Mouse (Mus musculus) hindbrain, postnatal 0 days (tissue): ENCODE data around the gene Cyp2d22. TPM values are rescaled to one million over a fixed set of nuclear protein-coding genes. Genes with fewer than 3 reads are reported as not detected.

ENCODE experiments used
- ATAC-seq: fragments of 200-750 bp; cut with Nextera tagmentation; 2 replicates; pipeline ENCODE4 v1.8.0; 2017; ENCODE audit warnings: mild to moderate bottlenecking, moderate TSS enrichment, moderate library complexity
- DNase-seq: peaks from one replicate; pipeline ENCODE4 v3.0.0-alpha.2; 2015; ENCODE audit warnings: low spot score
- H3K27ac ChIP-seq: fragments of 300-500 bp; sonication (generic); 2 replicates; pipeline ENCODE4 v1.5.1; 2014; ENCODE audit warnings: mild to moderate bottlenecking
- H3K27me3 ChIP-seq: fragments of 300-500 bp; sonication (generic); 2 replicates; pipeline ENCODE4 v1.6.1; 2014; ENCODE audit warnings: low read length, mixed read lengths; ENCODE audit not compliant: insufficient read depth
- H3K36me3 ChIP-seq: fragments of 300-500 bp; sonication (generic); 2 replicates; pipeline ENCODE4 v1.6.1; 2014; ENCODE audit warnings: low read length, mixed read lengths; ENCODE audit not compliant: insufficient read depth
- H3K4me1 ChIP-seq: fragments of 300-500 bp; sonication (generic); 2 replicates; pipeline ENCODE4 v1.6.1; 2014; ENCODE audit warnings: antibody characterized with exemption, low read length, mixed read lengths; ENCODE audit not compliant: insufficient read depth
- H3K4me2 ChIP-seq: fragments of 300-500 bp; sonication (generic); 2 replicates; pipeline ENCODE4 v1.6.1; 2014; ENCODE audit warnings: low read depth, mild to moderate bottlenecking, low read length, moderate library complexity, mixed read lengths
- H3K4me3 ChIP-seq: fragments of 300-500 bp; sonication (generic); 2 replicates; pipeline ENCODE4 v1.5.1; 2014; ENCODE audit warnings: low read length
- H3K9ac ChIP-seq: fragments of 300-500 bp; sonication (generic); replicated peaks from 2 replicates; pipeline ENCODE4 v1.6.1; 2014; ENCODE audit warnings: mild to moderate bottlenecking, low read length, moderate library complexity, mixed read lengths
- H3K9me3 ChIP-seq: fragments of 300-500 bp; sonication (generic); 2 replicates; pipeline ENCODE4 v1.6.1; 2016; ENCODE audit warnings: low read length, mixed read lengths
- CTCF ChIP-seq: IDR thresholded peaks from 2 replicates; pipeline ENCODE4 v1.5.1; 2016; ENCODE audit warnings: antibody characterized with exemption, control low read depth, low read depth
- WGBS: fragments of 180-500 bp; shearing (Covaris S2); extraction: QIAGEN DNeasy Blood & Tissue Kit; methylation state at CpG from one replicate; pipeline ENCODE4 v1.1.7; 2014; 5-methylcytosine and 5-hydroxymethylcytosine counted together
- polyA plus RNA-seq: library from polyadenylated mRNA; unstranded; fragments of >200 nt; fragmentation: Nextera tagmentation; extraction: Ambion mirVana; gene quantifications from 2 replicates; pipeline ENCODE4 v1.2.1, GENCODE M21; 2015
- total RNA-seq: library from RNA; depleted of rRNA; stranded (reverse); fragments of >200 nt; gene quantifications from 2 replicates; pipeline ENCODE4 v1.2.3, GENCODE M21; 2014

Gene Cyp2d22
- total and polyA plus RNA-seq, 2 experiments from 2014 or later = 3.7 to 6.1 TPM

GRCm38 (mm10) chr15:82362234-82362633 is 17.8 kb downstream of the Cyp2d22 start:
- Histone ChIP-seq H3K4me3 (no peak overlapping the region), H3K4me1 (no peaks in the 10 kb centered on the region), H3K36me3 (no peaks in the 10 kb centered on the region), H3K27ac (no peak overlapping the region), H3K9me3 (no peaks in the 10 kb centered on the region), H3K4me2 (no peak overlapping the region), H3K27me3 (no peaks in the 10 kb centered on the region), H3K9ac (no peak overlapping the region)
- WGBS = 85% methylated on average over 3 of the region's 4 CpGs
- no peak for TF ChIP-seq CTCF
- no peak for DNase-seq
- ATAC-seq = no peak

- no peaks in the 10 kb centered on the region for H3K27me3 ChIP-seq
- no peak overlapping the region for H3K9ac ChIP-seq
- no peak overlapping the region for H3K27ac ChIP-seq
- WGBS = 76% methylated on average over 11 of the region's 11 CpGs
- H3K4me1 ChIP-seq = no peaks in the 10 kb centered on the region
- DNase-seq = peak; percentile 54
- ATAC-seq = no peak
- H3K9me3 ChIP-seq = no peaks in the 10 kb centered on the region
- TF ChIP-seq CTCF = peak; percentile 71
- H3K36me3 ChIP-seq = no peaks in the 10 kb centered on the region
- no peak overlapping the region for H3K4me2 ChIP-seq
- H3K4me3 ChIP-seq = no peak overlapping the region
These were observed 18.5 kb downstream of the Cyp2d22 start for GRCm38 (mm10) chr15:82361459-82362018.

GRCm38 (mm10) chr15:82358431-82359260 is 21.4 kb downstream of the Cyp2d22 start:
- peak overlapping the region; percentile 5; the same call in 1 of the 2 replicates for H3K27ac ChIP-seq
- 0 out of 2 replicates have a peak overlapping the region, but pooled peaks have one; percentile 5 for H3K4me2 ChIP-seq
- DNase-seq (no peak), ATAC-seq (no peak)
- no peak for TF ChIP-seq CTCF
- no peaks in the 10 kb centered on the region for H3K27me3 ChIP-seq
- H3K9me3 ChIP-seq = no peaks in the 10 kb centered on the region
- H3K4me3 ChIP-seq = no peak overlapping the region
- WGBS = 58% methylated on average over 22 of the region's 22 CpGs
- no peak overlapping the region for H3K9ac ChIP-seq
- H3K36me3 ChIP-seq = no peaks in the 10 kb centered on the region
- peaks cover 3% of the 10 kb centered on the region; the same call in 1 of the 2 replicates for H3K4me1 ChIP-seq

GRCm38 (mm10) chr15:82354126-82354945 is 25.7 kb downstream of the Cyp2d22 start, which contains the start of gene Ndufa6:
Ndufa6 (minus strand) TSS chr15:82354322.
- Histone ChIP-seq H3K27me3 (no peaks in the 10 kb centered on the region), H3K9me3 (no peaks in the 10 kb centered on the region), H3K4me3 (peak within 1 kb of the TSS; percentile 99), H3K4me2 (peak within 1 kb of the TSS; percentile 72), H3K36me3 (peaks cover 13% of the 10 kb centered on the region; the same call in 1 of the 2 replicates), H3K4me1 (peaks cover 9% of the 10 kb centered on the region; the same call in 1 of the 2 replicates), H3K27ac (peak within 1 kb of the TSS; percentile 94), H3K9ac (peak within 1 kb of the TSS; percentile 89)
- peak; percentile 100 for DNase-seq
- peak; percentile 99 for TF ChIP-seq CTCF
- ATAC-seq = peak; percentile 99
- 2% methylated on average over 54 of the region's 57 CpGs for WGBS

GRCm38 (mm10) chr15:82353745-82354113 is 26.3 kb downstream of the Cyp2d22 start:
- Histone ChIP-seq H3K27me3 (no peaks in the 10 kb centered on the region), H3K4me3 (peak overlapping the region; percentile 99), H3K9me3 (no peaks in the 10 kb centered on the region), H3K4me2 (peak overlapping the region; percentile 72), H3K4me1 (peaks cover 9% of the 10 kb centered on the region; the same call in 1 of the 2 replicates), H3K36me3 (peaks cover 19% of the 10 kb centered on the region), H3K9ac (peak overlapping the region; percentile 89), H3K27ac (peak overlapping the region; percentile 94)
- TF ChIP-seq CTCF = no peak
- ATAC-seq (peak; percentile 62), DNase-seq (no peak)
- WGBS = under 1% methylated on average over 23 of the region's 23 CpGs

GRCm38 (mm10) chr15:82353078-82353744 is 26.8 kb downstream of the Cyp2d22 start:
- Histone ChIP-seq H3K9me3 (no peaks in the 10 kb centered on the region), H3K36me3 (peaks cover 25% of the 10 kb centered on the region), H3K4me3 (peak overlapping the region; percentile 99), H3K27me3 (no peaks in the 10 kb centered on the region), H3K4me1 (peaks cover 9% of the 10 kb centered on the region; the same call in 1 of the 2 replicates), H3K4me2 (peak overlapping the region; percentile 72), H3K9ac (peak overlapping the region; percentile 89), H3K27ac (peak overlapping the region; percentile 94)
- no peak for TF ChIP-seq CTCF
- no peak for ATAC-seq
- WGBS = 30% methylated on average over 14 of the region's 14 CpGs
- no peak for DNase-seq
